Mouse (Mus musculus) left cerebral cortex, postnatal 36 days (tissue): Measurements from ENCODE around the gene Il17ra. TPM values are rescaled to one million over a fixed set of nuclear protein-coding genes. Genes with fewer than 3 reads are reported as not detected.

Experiments used
- total RNA-seq, 2 experiments: library from RNA; stranded (reverse); gene quantifications; 2 replicates each; pipeline ENCODE4 v1.2.3; 2021

Il17ra gene
- total RNA-seq, 2 experiments from 2014 or later = 14.6 to 16.8 TPM

Other genes starting within 250 kb of the Il17ra start
- gene D330020A13Rik, start 168.9 kb upstream of the Il17ra start, total RNA-seq = not detected
- gene B4galnt3, start 168.7 kb upstream of the Il17ra start, total RNA-seq = under 1 TPM; 0.84 to 0.94 TPM
- gene Kdm5a, start 99.1 kb upstream of the Il17ra start, total RNA-seq = 10 to 100 TPM; 35.7 to 43.9 TPM
- gene Ccdc77, start 98.9 kb upstream of the Il17ra start, total RNA-seq = 1 to 10 TPM; 3.1 to 7.5 TPM
- gene Tmem121b, start 30.6 kb downstream of the Il17ra start, total RNA-seq = 10 to 100 TPM; 58.9 to 66.1 TPM
- gene Hdhd5, start 68.1 kb downstream of the Il17ra start, total RNA-seq = 10 to 100 TPM; 30.9 to 44.9 TPM
- gene Cecr2, start 203.1 kb downstream of the Il17ra start, total RNA-seq = 1 to 10 TPM; 3.7 to 3.9 TPM